Mouse (Mus musculus): Measurements from ENCODE around the gene Rrp1.
A peak's percentile ranks its signal among the peaks of the same experiment; 100 is the strongest.
"Not testable (repeated sequence)": the region's sequence is repeated elsewhere in the genome, so short reads cannot be mapped to it uniquely, and the experiment has no call there.

The Rrp1 gene

GRCm38 (mm10) chr10:78425181-78426041, 12.6 kb upstream of the Rrp1 start, which contains the start of gene Cstb:
Cstb (plus strand) TSS chr10:78425669.
- peak; percentile 71 to 78 for DNase-seq (ENCODE audit: low spot score in 2 of 2)

GRCm38 (mm10) chr10:78422614-78423013, 9.8 kb upstream of the Rrp1 start:
- no peak for DNase-seq (ENCODE audit: low spot score in 2 of 2)

- no peak for DNase-seq (ENCODE audit: low spot score in 2 of 2)
Observed at GRCm38 (mm10) chr10:78420929-78421328, 8.1 kb upstream of the Rrp1 start.

- no peak for DNase-seq (ENCODE audit: low spot score in 2 of 2)
Observed at GRCm38 (mm10) chr10:78418791-78419190, 5.9 kb upstream of the Rrp1 start.

- no peak for DNase-seq (ENCODE audit: low spot score in 2 of 2)
Observed at GRCm38 (mm10) chr10:78417888-78418287, 5.0 kb upstream of the Rrp1 start.

GRCm38 (mm10) chr10:78414936-78415335, 2.1 kb upstream of the Rrp1 start:
- not testable (repeated sequence) for DNase-seq (ENCODE audit: low spot score in 2 of 2)

- no peak for DNase-seq (ENCODE audit: low spot score in 2 of 2)
Observed at GRCm38 (mm10) chr10:78413152-78413520, 293 bp upstream of the Rrp1 start.

- no peak for DNase-seq (ENCODE audit: low spot score in 2 of 2)
Observed at GRCm38 (mm10) chr10:78411851-78412250, 992 bp downstream of the Rrp1 start.

GRCm38 (mm10) chr10:78409035-78409788, 3.6 kb downstream of the Rrp1 start:
- DNase-seq (ENCODE audit: low spot score in 2 of 2): no peak

GRCm38 (mm10) chr10:78407132-78407531, 5.7 kb downstream of the Rrp1 start:
- no peak for DNase-seq (ENCODE audit: low spot score in 2 of 2)

GRCm38 (mm10) chr10:78406152-78406551, 6.7 kb downstream of the Rrp1 start:
- no peak for DNase-seq (ENCODE audit: low spot score in 2 of 2)

- no peak for DNase-seq (ENCODE audit: low spot score in 2 of 2)
Observed at GRCm38 (mm10) chr10:78402301-78402922, 10.4 kb downstream of the Rrp1 start.

- no peak for DNase-seq (ENCODE audit: low spot score in 2 of 2)
Observed at GRCm38 (mm10) chr10:78401127-78401526, 11.7 kb downstream of the Rrp1 start.

GRCm38 (mm10) chr10:78399090-78399657, 13.7 kb downstream of the Rrp1 start:
- DNase-seq (ENCODE audit: low spot score in 2 of 2): no peak

- no peak for DNase-seq (ENCODE audit: low spot score in 2 of 2)
Observed at GRCm38 (mm10) chr10:78396625-78396885, 16.3 kb downstream of the Rrp1 start.

- peak; percentile 90 to 98 for DNase-seq (ENCODE audit: low spot score in 2 of 2)
Observed at GRCm38 (mm10) chr10:78395819-78396624, 16.8 kb downstream of the Rrp1 start.

GRCm38 (mm10) chr10:78395377-78395776, 17.5 kb downstream of the Rrp1 start:
- no peak for DNase-seq (ENCODE audit: low spot score in 2 of 2)

GRCm38 (mm10) chr10:78392072-78392471, 20.8 kb downstream of the Rrp1 start:
- peak; percentile 72 to 84 for DNase-seq (ENCODE audit: low spot score in 2 of 2)

GRCm38 (mm10) chr10:78390982-78391470, 21.8 kb downstream of the Rrp1 start:
- no peak for DNase-seq (ENCODE audit: low spot score in 2 of 2)

GRCm38 (mm10) chr10:78388216-78388980, 24.4 kb downstream of the Rrp1 start:
- peak; percentile 57 to 64 for DNase-seq (ENCODE audit: low spot score in 2 of 2)
